ENCODE assay signal across 15 mouse cellular contexts in genomic region chr12:76375506-76375905, GRCm38 (mm10). TPM values are rescaled to one million over a fixed set of nuclear protein-coding genes. Genes with fewer than 3 reads are reported as not detected.
A peak's percentile ranks its signal among the peaks of the same experiment; 100 is the strongest.
DNase-seq lines count a peak whose midpoint lies in the region; ATAC-seq and TF ChIP-seq lines count a peak whose summit lies in the region.
"Had no signal": no experiment of that assay in that cellular context is flagged by ENCODE, and none has a peak within 500 bp of the region (broad histone marks: within the 10 kb centered on the region; RNA-seq: fewer than 3 reads in every experiment).

No protein-coding gene starts in this region.

- H3K4me1 ChIP-seq in heart, embryonic 13.5 days, result peaks cover 84% of the 10 kb centered on the region
- H3K4me1 ChIP-seq in MEL (ENCODE audit: control insufficient read depth in 1 of 2, insufficient read depth in 2 of 2, low read length in 2 of 2), result peaks cover 17 to 43% of the 10 kb centered on the region in 2 experiments

- DNase-seq in heart, adult 11 months, result no peak
- DNase-seq in MEL (ENCODE audit: low read depth, low spot score), result peak; percentile 76
- DNase-seq in induced T-regulatory cell, adult 2 months (ENCODE audit: low read depth), result peak; percentile 86
- no peak for DNase-seq in cerebellum, adult 9-10 months
- DNase-seq in left cerebral cortex, postnatal 36 days (ENCODE audit: low spot score in 2 of 2), result no peak
- DNase-seq in kidney, adult 9 months, result no peak
- DNase-seq: adrenal gland, postnatal 10 days; left cerebral cortex, postnatal 4 days had no signal

- H3K4me2 ChIP-seq in heart, embryonic 13.5 days, result peak overlapping the region; percentile 30
- H3K4me2 ChIP-seq: lung, embryonic 15.5 days; midbrain, embryonic 12.5 days; neural tube, embryonic 12.5 days had no signal

- no peaks in the 10 kb centered on the region for H3K27me3 ChIP-seq in heart, embryonic 13.5 days (replicated peaks)
- H3K27me3 ChIP-seq in MEL (ENCODE audit: control insufficient read depth in 1 of 2, insufficient read depth in 2 of 2, low read length in 2 of 2), result no peaks in the 10 kb centered on the region
- H3K27me3 ChIP-seq: lung, embryonic 15.5 days; midbrain, embryonic 12.5 days; neural tube, embryonic 12.5 days had no signal

- TF ChIP-seq RAD21 in MEL (IDR thresholded peaks at IDR 0.05; ENCODE audit: low read depth, low read length), result no peak

- no peak overlapping the region for H3K4me3 ChIP-seq in heart, embryonic 13.5 days
- H3K4me3 ChIP-seq in MEL (ENCODE audit: control insufficient read depth in 1 of 2, insufficient read depth in 1 of 2, low read depth in 2 of 2, low read length in 2 of 2), result 0 out of 4 replicates have a peak overlapping the region, but pooled peaks of 1 of the 2 experiments have one; percentile 5
- H3K4me3 ChIP-seq: lung, embryonic 15.5 days; midbrain, embryonic 12.5 days; neural tube, embryonic 12.5 days had no signal

- no peak for TF ChIP-seq POLR2A in MEL (IDR thresholded peaks at IDR 0.05; ENCODE audit: control insufficient read depth in 1 of 2, insufficient read depth in 1 of 2, low read depth in 1 of 2, low read length in 2 of 2, poor library complexity in 1 of 2)

- peak overlapping the region; percentile 52; the same call in 1 of the 2 replicates for H3K9ac ChIP-seq in heart, embryonic 13.5 days
- H3K9ac ChIP-seq in MEL (ENCODE audit: control insufficient read depth, low read depth, low read length, poor library complexity, severe bottlenecking), result peak overlapping the region; percentile 9; the same call in 1 of the 2 replicates
- H3K9ac ChIP-seq: lung, embryonic 15.5 days; midbrain, embryonic 12.5 days; neural tube, embryonic 12.5 days had no signal

- WGBS in heart, embryonic 13.5 days, result 26% methylated on average over 3 of the region's 3 CpGs

- intact Hi-C loops in left cerebral cortex, postnatal 36 days (cut with DNase I), result loop anchor here (10.0 kb wide), 2 partner anchors 219 to 1849 kb away; partner anchors contain the start of gene Gphn

- peak overlapping the region; percentile 67 for H3K27ac ChIP-seq in heart, embryonic 13.5 days (replicated peaks)
- H3K27ac ChIP-seq in MEL (ENCODE audit: control insufficient read depth, low read depth, low read length), result peak overlapping the region; percentile 24; the same call in 1 of the 2 replicates
- H3K27ac ChIP-seq: kidney, postnatal 0 days; lung, embryonic 15.5 days; midbrain, embryonic 12.5 days; neural tube, embryonic 12.5 days had no signal

- peak; percentile 73 to 80; a peak in 3 of 4 replicates for TF ChIP-seq EP300 in MEL (IDR thresholded peaks at IDR 0.05; ENCODE audit: low read depth in 1 of 2, low read length in 2 of 2)

- H3K9me3 ChIP-seq in heart, embryonic 13.5 days, result no peaks in the 10 kb centered on the region
- no peaks in the 10 kb centered on the region for H3K9me3 ChIP-seq in MEL (replicated peaks; ENCODE audit: insufficient read depth, low read length)
- H3K9me3 ChIP-seq: lung, embryonic 15.5 days; midbrain, embryonic 12.5 days; neural tube, embryonic 12.5 days had no signal

- H3K36me3 ChIP-seq in heart, embryonic 13.5 days, result peaks cover 2% of the 10 kb centered on the region; the same call in 1 of the 2 replicates
- H3K36me3 ChIP-seq in MEL (ENCODE audit: control insufficient read depth in 1 of 2, insufficient read depth in 2 of 2, low read length in 2 of 2), result peaks cover 3 to 52% of the 10 kb centered on the region in 2 experiments
- H3K36me3 ChIP-seq: lung, embryonic 15.5 days; midbrain, embryonic 12.5 days; neural tube, embryonic 12.5 days had no signal

- no peak for ATAC-seq in heart, embryonic 13.5 days (ENCODE audit: extremely low read depth, insufficient number of reproducible peaks, low FRiP score, low TSS enrichment)
- peak; percentile 62 for ATAC-seq in megakaryocyte-erythroid progenitor cell, adult 5-6 weeks (replicated peaks; ENCODE audit: low FRiP score, low TSS enrichment, poor library complexity, severe bottlenecking)

- TF ChIP-seq CTCF in MEL (IDR thresholded peaks at IDR 0.05 in 2 of 3, conservative IDR thresholded peaks at IDR 0.05 in 1 of 3; ENCODE audit: control insufficient read depth in 1 of 3, insufficient read depth in 1 of 3, low read depth in 2 of 3, low read length in 3 of 3, poor library complexity in 1 of 3, severe bottlenecking in 1 of 3), result peak in 1 of 3 experiments; percentile 17; a peak in 1 of 6 replicates

- peaks cover 86% of the 10 kb centered on the region for H3K79me2 ChIP-seq in MEL (ENCODE audit: control insufficient read depth, insufficient read depth, low read length, poor library complexity)

TF ChIP-seq in MEL, 35 proteins besides CTCF, POLR2A, EP300 and RAD21 (continues in another document):
- peak; percentile 68; the same call in 1 of the 2 replicates for TF ChIP-seq ETS1 (IDR thresholded peaks at IDR 0.05; ENCODE audit: low read depth, low read length)
- TF ChIP-seq HCFC1 (IDR thresholded peaks at IDR 0.05; ENCODE audit: low read depth, low read length), result no peak
- no peak for TF ChIP-seq CHD2 (IDR thresholded peaks at IDR 0.05; ENCODE audit: low read length)
- TF ChIP-seq NRF1 (IDR thresholded peaks at IDR 0.05; ENCODE audit: insufficient read depth, low read depth, low read length, poor library complexity, severe bottlenecking), result no peak
- no peak for TF ChIP-seq MAFK (IDR thresholded peaks at IDR 0.05; ENCODE audit: borderline replicate concordance, low read depth, low read length)
- 0 out of 2 replicates have a peak, but pooled peaks have one; percentile 9 for TF ChIP-seq BHLHE40 (IDR thresholded peaks at IDR 0.05; ENCODE audit: borderline replicate concordance, low read depth, low read length)
- TF ChIP-seq NELFE (IDR thresholded peaks at IDR 0.05; ENCODE audit: low read depth, low read length), result no peak
- no peak for TF ChIP-seq GABPA (IDR thresholded peaks at IDR 0.05; ENCODE audit: low read depth, low read length)
- no peak for TF ChIP-seq ZMIZ1 (IDR thresholded peaks at IDR 0.05; ENCODE audit: low read depth, low read length)
- TF ChIP-seq MAX (IDR thresholded peaks at IDR 0.05; ENCODE audit: low read length), result no peak
- TF ChIP-seq CHD1 (IDR thresholded peaks at IDR 0.05; ENCODE audit: low read depth, low read length), result no peak
- TF ChIP-seq USF1 (IDR thresholded peaks at IDR 0.05; ENCODE audit: low read depth, low read length), result no peak
- TF ChIP-seq GATA1 (IDR thresholded peaks at IDR 0.05; ENCODE audit: low read depth, low read length), result peak; percentile 85
- no peak for TF ChIP-seq ZKSCAN1 (IDR thresholded peaks at IDR 0.05; ENCODE audit: low read depth, low read length)
- TF ChIP-seq SMC3 (IDR thresholded peaks at IDR 0.05; ENCODE audit: low read depth, low read length), result no peak
- no peak for TF ChIP-seq JUND (IDR thresholded peaks at IDR 0.05; ENCODE audit: low read depth, low read length)
- no peak for TF ChIP-seq E2F4 (IDR thresholded peaks at IDR 0.05; ENCODE audit: borderline replicate concordance, low read depth, low read length)
- TF ChIP-seq MXI1 (IDR thresholded peaks at IDR 0.05; ENCODE audit: low read depth, low read length), result peak; percentile 66; the same call in 1 of the 2 replicates

RNA-seq across cellular contexts. Expression of gene Zbtb1, which starts 5.4 kb away (rescaled TPM):
- 6.3 and 6.4 TPM in 2 replicates for polyA plus RNA-seq in heart, embryonic 13.5 days (2015; fragmentation: Nextera tagmentation; extraction: Ambion mirVana)
- 6.3 and 7.0 TPM in 2 replicates for total RNA-seq in MEL (2012; rRNA removed)
- polyA plus RNA-seq in MEL (2012; ENCODE audit: insufficient read depth in 1 of 2, insufficient read length in 2 of 2, low read depth in 1 of 2, low replicate concordance in 2 of 2, missing spikeins in 1 of 2), result 1 to 10 TPM in 1 of 2 experiments, not detected in 1; 5.1 TPM
- 21.1 and 28.4 TPM in 2 replicates for total RNA-seq in megakaryocyte-erythroid progenitor cell, adult 5-6 weeks (2014; fragmentation: Nextera tagmentation)
- total RNA-seq in megakaryocyte-erythroid progenitor cell, adult 5-6 weeks (2017), result 25.0 and 35.6 TPM in 2 replicates
- total RNA-seq in left cerebral cortex, postnatal 36 days (2021), result 1 to 10 TPM; 4.6 to 6.6 TPM

RNA-seq across cellular contexts. Expression of gene Zbtb25, which starts 6.1 kb away (rescaled TPM):
- polyA plus RNA-seq in heart, embryonic 13.5 days (2015; fragmentation: Nextera tagmentation; extraction: Ambion mirVana), result 11.8 and 13.2 TPM in 2 replicates
- 5.1 and 5.5 TPM in 2 replicates for total RNA-seq in MEL (2012; rRNA removed)
- 10 to 100 TPM in 1 of 2 experiments, not detected in 1; 12.3 TPM for polyA plus RNA-seq in MEL (2012; ENCODE audit: insufficient read depth in 1 of 2, insufficient read length in 2 of 2, low read depth in 1 of 2, low replicate concordance in 2 of 2, missing spikeins in 1 of 2)
- total RNA-seq in megakaryocyte-erythroid progenitor cell, adult 5-6 weeks (2014; fragmentation: Nextera tagmentation), result 22.0 and 22.1 TPM in 2 replicates
- total RNA-seq in megakaryocyte-erythroid progenitor cell, adult 5-6 weeks (2017), result 15.6 and 20.6 TPM in 2 replicates
- total RNA-seq in left cerebral cortex, postnatal 36 days (2021), result 10 to 100 TPM; 17.8 to 19.6 TPM

RNA-seq across cellular contexts. Expression of gene Hspa2, which starts 28.5 kb away (rescaled TPM):
- polyA plus RNA-seq in heart, embryonic 13.5 days (2015; fragmentation: Nextera tagmentation; extraction: Ambion mirVana), result 15.1 and 15.5 TPM in 2 replicates
- 5.3 and 6.6 TPM in 2 replicates for total RNA-seq in MEL (2012; rRNA removed)
- polyA plus RNA-seq in MEL (2012; ENCODE audit: insufficient read depth in 1 of 2, insufficient read length in 2 of 2, low read depth in 1 of 2, low replicate concordance in 2 of 2, missing spikeins in 1 of 2), result 1 to 10 TPM in 1 of 2 experiments, not detected in 1; 9.3 TPM
- total RNA-seq in megakaryocyte-erythroid progenitor cell, adult 5-6 weeks (2014; fragmentation: Nextera tagmentation), result 2.3 and 2.8 TPM in 2 replicates
- total RNA-seq in megakaryocyte-erythroid progenitor cell, adult 5-6 weeks (2017), result 11.6 and 14.6 TPM in 2 replicates
- total RNA-seq in left cerebral cortex, postnatal 36 days (2021), result 10 to 100 TPM; 62.5 to 67.5 TPM

RNA-seq across cellular contexts. Expression of gene Ppp1r36, which starts 41.8 kb away (rescaled TPM):
- 2.0 and 3.1 TPM in 2 replicates for polyA plus RNA-seq in heart, embryonic 13.5 days (2015; fragmentation: Nextera tagmentation; extraction: Ambion mirVana)
- total RNA-seq in MEL (2012; rRNA removed), result not detected in 2 replicates
- not detected for polyA plus RNA-seq in MEL (2012; ENCODE audit: insufficient read depth in 1 of 2, insufficient read length in 2 of 2, low read depth in 1 of 2, low replicate concordance in 2 of 2, missing spikeins in 1 of 2)
- not detected in 2 replicates for total RNA-seq in megakaryocyte-erythroid progenitor cell, adult 5-6 weeks (2014; fragmentation: Nextera tagmentation)
- not detected in 2 replicates for total RNA-seq in megakaryocyte-erythroid progenitor cell, adult 5-6 weeks (2017)
- 1 to 10 TPM; 1.2 to 1.3 TPM for total RNA-seq in left cerebral cortex, postnatal 36 days (2021)
- total RNA-seq: heart, postnatal 25 days had no signal

RNA-seq across cellular contexts. Expression of gene Akap5, which starts 50.8 kb away (rescaled TPM):
- polyA plus RNA-seq in heart, embryonic 13.5 days (2015; fragmentation: Nextera tagmentation; extraction: Ambion mirVana), result 4.0 and 4.4 TPM in 2 replicates
- 0.69 and 0.72 TPM in 2 replicates for total RNA-seq in MEL (2012; rRNA removed)
- polyA plus RNA-seq in MEL (2012; ENCODE audit: insufficient read depth in 1 of 2, insufficient read length in 2 of 2, low read depth in 1 of 2, low replicate concordance in 2 of 2, missing spikeins in 1 of 2), result under 1 TPM in 1 of 2 experiments, not detected in 1; 0.65 TPM
- total RNA-seq in megakaryocyte-erythroid progenitor cell, adult 5-6 weeks (2014; fragmentation: Nextera tagmentation), result 1.2 and 2.6 TPM in 2 replicates
- total RNA-seq in megakaryocyte-erythroid progenitor cell, adult 5-6 weeks (2017), result 2.1 and 4.8 TPM in 2 replicates
- 10 to 100 TPM; 81.3 to 94.9 TPM for total RNA-seq in left cerebral cortex, postnatal 36 days (2021)

Comparison
In these comparisons a context has a peak if more than half of its experiments do, and no peak if none do; other contexts are left out.
1. DNase-seq: peak in MEL (single experiment) and induced T-regulatory cell, adult 2 months (single experiment); none in heart, adult 11 months (single experiment), cerebellum, adult 9-10 months (single experiment), left cerebral cortex, postnatal 36 days (0 of 2) and kidney, adult 9 months (single experiment).